Mouse (Mus musculus): ENCODE data around the gene Nr1d1. TPM values are rescaled to one million over a fixed set of nuclear protein-coding genes. Genes with fewer than 3 reads are reported as not detected.

Nr1d1 gene
- polyA plus RNA-seq, 1 experiment from 2014 or later = 1.4 TPM

- H3K36me3 ChIP-seq (ENCODE audit: control insufficient read depth, insufficient read depth, low read length) = peaks cover 24% of the 10 kb centered on the region
Observed at GRCm38 (mm10) chr11:98755726-98756380, 19.3 kb downstream of the Nr1d1 start.

DNA sequence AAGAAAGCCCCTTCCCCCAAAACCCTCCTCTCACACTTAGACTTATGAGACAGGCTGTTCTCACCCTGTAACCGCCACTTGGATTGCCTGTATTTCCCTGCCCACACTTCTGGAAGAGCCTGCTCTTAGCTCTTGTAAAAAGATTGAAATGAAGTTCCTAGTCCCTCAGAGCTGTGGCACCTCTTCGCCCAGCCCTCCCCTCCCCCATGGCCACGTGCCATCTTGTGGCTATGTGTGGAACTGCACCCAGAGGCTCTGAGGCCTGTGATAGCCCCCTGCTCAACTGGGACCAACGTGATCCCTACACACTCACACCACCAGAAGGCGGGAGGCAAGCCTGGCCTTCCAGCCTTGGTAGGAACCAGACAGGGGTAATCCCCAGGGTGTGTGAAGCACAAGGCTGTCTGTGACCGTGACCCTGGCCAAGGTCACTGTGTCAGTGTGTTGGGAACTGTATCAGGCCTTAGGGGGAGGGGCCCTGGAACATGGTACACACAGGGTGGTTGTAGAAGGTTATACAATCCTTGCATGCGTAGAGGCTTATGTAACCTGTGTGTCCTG, 20.4 kb downstream of the Nr1d1 start:
- peak overlapping the region; percentile 30; the same call in 1 of the 2 replicates for H3K9ac ChIP-seq (ENCODE audit: low read length)
- H3K4me2 ChIP-seq (ENCODE audit: low read depth, low read length) = no peak overlapping the region
- H3K4me1 ChIP-seq (replicated peaks; ENCODE audit: control insufficient read depth, insufficient read depth, low read length) = peaks cover 55% of the 10 kb centered on the region
- no peak overlapping the region for H3K4me3 ChIP-seq (ENCODE audit: low read length)
- peaks cover 17% of the 10 kb centered on the region for H3K36me3 ChIP-seq (ENCODE audit: control insufficient read depth, insufficient read depth, low read length)
- H3K27me3 ChIP-seq (ENCODE audit: control insufficient read depth, insufficient read depth, low read depth, low read length) = no peaks in the 10 kb centered on the region
- peak overlapping the region; percentile 64 for H3K27ac ChIP-seq (ENCODE audit: low read length)
- peak; percentile 40 for ATAC-seq (ENCODE audit: low read depth)
- WGBS = 26% methylated on average over 7 of the region's 7 CpGs
- no peaks in the 10 kb centered on the region for H3K9me3 ChIP-seq (ENCODE audit: control insufficient read depth, low read length)

More at GRCm38 (mm10) chr11:98755726-98756380, 19.3 kb downstream of the Nr1d1 start:
- ATAC-seq (ENCODE audit: low read depth) = no peak
- no peak overlapping the region for H3K4me2 ChIP-seq (ENCODE audit: low read depth, low read length)
- H3K9ac ChIP-seq (ENCODE audit: low read length) = no peak overlapping the region
- no peak overlapping the region for H3K4me3 ChIP-seq (ENCODE audit: low read length)
- no peaks in the 10 kb centered on the region for H3K27me3 ChIP-seq (ENCODE audit: control insufficient read depth, insufficient read depth, low read depth, low read length)
- H3K4me1 ChIP-seq (replicated peaks; ENCODE audit: control insufficient read depth, insufficient read depth, low read length) = peaks cover 43% of the 10 kb centered on the region
- 90% methylated on average over 6 of the region's 6 CpGs for WGBS
- no peaks in the 10 kb centered on the region for H3K9me3 ChIP-seq (ENCODE audit: control insufficient read depth, low read length)
- no peak overlapping the region for H3K27ac ChIP-seq (ENCODE audit: low read length)

DNA sequence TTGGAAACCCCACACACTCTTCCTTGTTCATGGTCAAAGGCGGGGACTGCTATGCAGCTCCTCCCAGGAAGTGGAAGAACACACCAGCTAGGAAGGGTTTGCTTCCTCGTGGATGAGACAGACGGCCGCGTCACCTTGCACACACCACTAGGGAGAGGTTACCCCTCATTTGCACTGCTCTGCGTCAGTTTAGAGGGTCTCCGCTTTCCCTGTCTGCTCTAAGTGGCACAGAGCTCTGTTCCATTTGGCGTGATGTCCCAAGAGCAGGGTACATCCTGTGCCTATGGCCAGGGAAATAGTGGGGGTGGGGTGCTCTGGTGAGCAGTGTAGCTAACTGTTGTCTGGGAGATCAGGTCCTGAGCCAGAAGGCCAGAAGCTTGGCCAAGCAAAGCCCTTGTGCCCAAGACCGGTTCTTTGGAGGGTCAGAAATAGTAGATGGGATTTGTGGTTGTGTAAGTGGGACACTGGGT, 20.9 kb downstream of the Nr1d1 start:
- Histone ChIP-seq H3K9ac (ENCODE audit: low read length) (peak overlapping the region; percentile 30; the same call in 1 of the 2 replicates), H3K4me1 (replicated peaks; ENCODE audit: control insufficient read depth, insufficient read depth, low read length) (peaks cover 60% of the 10 kb centered on the region), H3K4me3 (ENCODE audit: low read length) (no peak overlapping the region), H3K27ac (ENCODE audit: low read length) (peak overlapping the region; percentile 64), H3K36me3 (ENCODE audit: control insufficient read depth, insufficient read depth, low read length) (peaks cover 17% of the 10 kb centered on the region), H3K4me2 (ENCODE audit: low read depth, low read length) (no peak overlapping the region), H3K27me3 (ENCODE audit: control insufficient read depth, insufficient read depth, low read depth, low read length) (no peaks in the 10 kb centered on the region), H3K9me3 (ENCODE audit: control insufficient read depth, low read length) (no peaks in the 10 kb centered on the region)
- 53% methylated on average over 9 of the region's 9 CpGs for WGBS
- no peak for ATAC-seq (ENCODE audit: low read depth)

DNA sequence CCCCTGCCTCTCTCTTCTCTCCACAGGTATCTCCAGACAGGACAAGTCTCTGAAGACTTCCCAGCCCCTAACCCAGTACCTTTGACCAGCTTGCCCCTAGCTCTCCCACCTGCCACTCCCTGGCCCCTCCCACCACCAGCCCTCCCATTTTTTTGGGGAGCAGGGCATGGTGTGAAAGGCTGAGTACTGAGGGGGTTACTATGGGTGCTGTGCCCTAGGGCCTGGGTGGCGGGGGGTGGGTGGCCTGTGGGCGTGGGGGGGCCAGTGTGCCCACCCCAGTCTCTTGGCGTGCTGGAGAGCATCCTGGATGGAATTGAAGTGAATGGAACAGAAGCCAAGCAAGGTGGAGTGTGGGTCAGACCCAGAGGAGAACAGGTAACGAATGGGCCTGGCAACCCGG, 21.9 kb downstream of the Nr1d1 start:
- peak overlapping the region; percentile 64; the same call in 1 of the 2 replicates for H3K27ac ChIP-seq (ENCODE audit: low read length)
- no peak overlapping the region for H3K4me2 ChIP-seq (ENCODE audit: low read depth, low read length)
- H3K9ac ChIP-seq (ENCODE audit: low read length) = no peak overlapping the region
- peaks cover 13% of the 10 kb centered on the region for H3K36me3 ChIP-seq (ENCODE audit: control insufficient read depth, insufficient read depth, low read length)
- no peak for ATAC-seq (ENCODE audit: low read depth)
- 93% methylated on average over 5 of the region's 5 CpGs for WGBS
- H3K4me1 ChIP-seq (replicated peaks; ENCODE audit: control insufficient read depth, insufficient read depth, low read length) = peaks cover 69% of the 10 kb centered on the region
- no peak overlapping the region for H3K4me3 ChIP-seq (ENCODE audit: low read length)
- no peaks in the 10 kb centered on the region for H3K9me3 ChIP-seq (ENCODE audit: control insufficient read depth, low read length)
- H3K27me3 ChIP-seq (ENCODE audit: control insufficient read depth, insufficient read depth, low read depth, low read length) = no peaks in the 10 kb centered on the region

GRCm38 (mm10) chr11:98752562-98753140, 22.5 kb downstream of the Nr1d1 start:
- H3K27ac ChIP-seq (ENCODE audit: low read length) = peak overlapping the region; percentile 96
- no peaks in the 10 kb centered on the region for H3K27me3 ChIP-seq (ENCODE audit: control insufficient read depth, insufficient read depth, low read depth, low read length)
- H3K36me3 ChIP-seq (ENCODE audit: control insufficient read depth, insufficient read depth, low read length) = peaks cover 9% of the 10 kb centered on the region
- peak overlapping the region; percentile 39; the same call in 1 of the 2 replicates for H3K9ac ChIP-seq (ENCODE audit: low read length)
- WGBS = 76% methylated on average over 10 of the region's 10 CpGs
- H3K9me3 ChIP-seq (ENCODE audit: control insufficient read depth, low read length) = no peaks in the 10 kb centered on the region
- H3K4me2 ChIP-seq (ENCODE audit: low read depth, low read length) = no peak overlapping the region
- ATAC-seq (ENCODE audit: low read depth) = no peak
- no peak overlapping the region for H3K4me3 ChIP-seq (ENCODE audit: low read length)
- H3K4me1 ChIP-seq (replicated peaks; ENCODE audit: control insufficient read depth, insufficient read depth, low read length) = peaks cover 75% of the 10 kb centered on the region

GRCm38 (mm10) chr11:98751221-98751782, 23.8 kb downstream of the Nr1d1 start:
- Histone ChIP-seq H3K4me3 (ENCODE audit: low read length) (no peak overlapping the region), H3K36me3 (ENCODE audit: control insufficient read depth, insufficient read depth, low read length) (peaks cover 3% of the 10 kb centered on the region; the same call in 1 of the 2 replicates), H3K4me1 (replicated peaks; ENCODE audit: control insufficient read depth, insufficient read depth, low read length) (peaks cover 87% of the 10 kb centered on the region), H3K27me3 (ENCODE audit: control insufficient read depth, insufficient read depth, low read depth, low read length) (no peaks in the 10 kb centered on the region), H3K27ac (ENCODE audit: low read length) (peak overlapping the region; percentile 96), H3K9me3 (ENCODE audit: control insufficient read depth, low read length) (no peaks in the 10 kb centered on the region), H3K4me2 (ENCODE audit: low read depth, low read length) (peak overlapping the region; percentile 49), H3K9ac (ENCODE audit: low read length) (peak overlapping the region; percentile 59)
- peak; percentile 44 for ATAC-seq (ENCODE audit: low read depth)
- 10% methylated on average over 6 of the region's 6 CpGs for WGBS

GRCm38 (mm10) chr11:98750351-98751201, 24.6 kb downstream of the Nr1d1 start:
- peak overlapping the region; percentile 96 for H3K27ac ChIP-seq (ENCODE audit: low read length)
- peaks cover 95% of the 10 kb centered on the region for H3K4me1 ChIP-seq (replicated peaks; ENCODE audit: control insufficient read depth, insufficient read depth, low read length)
- H3K4me3 ChIP-seq (ENCODE audit: low read length) = peak overlapping the region; percentile 22
- WGBS = 16% methylated on average over 17 of the region's 17 CpGs
- H3K4me2 ChIP-seq (ENCODE audit: low read depth, low read length) = peak overlapping the region; percentile 49
- H3K27me3 ChIP-seq (ENCODE audit: control insufficient read depth, insufficient read depth, low read depth, low read length) = no peaks in the 10 kb centered on the region
- H3K36me3 ChIP-seq (ENCODE audit: control insufficient read depth, insufficient read depth, low read length) = no peaks in the 10 kb centered on the region
- H3K9me3 ChIP-seq (ENCODE audit: control insufficient read depth, low read length) = no peaks in the 10 kb centered on the region
- peak; percentile 59 for ATAC-seq (ENCODE audit: low read depth)
- H3K9ac ChIP-seq (ENCODE audit: low read length) = peak overlapping the region; percentile 59

DNA sequence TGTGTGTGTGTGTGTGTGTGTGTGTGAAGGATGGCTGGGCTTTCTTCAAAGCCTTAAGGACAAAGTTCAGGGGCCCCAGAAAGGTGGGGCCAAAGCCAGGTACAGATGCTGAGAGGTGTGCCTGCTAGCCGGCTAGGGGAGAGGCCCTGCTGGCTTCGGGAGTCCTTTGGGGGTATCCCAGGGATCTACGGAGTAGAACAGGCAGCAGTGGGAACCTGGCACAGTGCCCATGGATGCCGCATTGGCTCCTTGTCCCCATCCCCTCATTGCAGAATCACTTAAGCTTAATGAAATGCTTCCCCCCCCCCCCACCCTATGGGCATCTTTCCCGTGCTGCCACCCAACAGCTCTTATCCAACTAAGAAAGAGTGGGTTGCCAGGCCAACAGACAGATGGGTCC, 25.4 kb downstream of the Nr1d1 start:
- Histone ChIP-seq H3K9me3 (ENCODE audit: control insufficient read depth, low read length) (no peaks in the 10 kb centered on the region), H3K4me2 (ENCODE audit: low read depth, low read length) (peak overlapping the region; percentile 43; the same call in 1 of the 2 replicates), H3K9ac (ENCODE audit: low read length) (peak overlapping the region; percentile 57), H3K27me3 (ENCODE audit: control insufficient read depth, insufficient read depth, low read depth, low read length) (no peaks in the 10 kb centered on the region), H3K27ac (ENCODE audit: low read length) (peak overlapping the region; percentile 96), H3K36me3 (ENCODE audit: control insufficient read depth, insufficient read depth, low read length) (no peaks in the 10 kb centered on the region), H3K4me1 (replicated peaks; ENCODE audit: control insufficient read depth, insufficient read depth, low read length) (peaks cover 97% of the 10 kb centered on the region), H3K4me3 (ENCODE audit: low read length) (no peak overlapping the region)
- 19% methylated on average over 5 of the region's 5 CpGs for WGBS
- no peak for ATAC-seq (ENCODE audit: low read depth)

Data from lung, embryonic 16.5 days (tissue).